Mouse (Mus musculus) embryo, embryonic 9.5 days (tissue): ENCODE measurements around the gene Car5a.
A peak's percentile ranks its signal among the peaks of the same experiment; 100 is the strongest.

Experiments
- DNase-seq: peaks from one replicate; pipeline ENCODE4 v3.0.0-alpha.2; 2017; ENCODE audit errors: extremely low spot score

The Car5a gene

DNA sequence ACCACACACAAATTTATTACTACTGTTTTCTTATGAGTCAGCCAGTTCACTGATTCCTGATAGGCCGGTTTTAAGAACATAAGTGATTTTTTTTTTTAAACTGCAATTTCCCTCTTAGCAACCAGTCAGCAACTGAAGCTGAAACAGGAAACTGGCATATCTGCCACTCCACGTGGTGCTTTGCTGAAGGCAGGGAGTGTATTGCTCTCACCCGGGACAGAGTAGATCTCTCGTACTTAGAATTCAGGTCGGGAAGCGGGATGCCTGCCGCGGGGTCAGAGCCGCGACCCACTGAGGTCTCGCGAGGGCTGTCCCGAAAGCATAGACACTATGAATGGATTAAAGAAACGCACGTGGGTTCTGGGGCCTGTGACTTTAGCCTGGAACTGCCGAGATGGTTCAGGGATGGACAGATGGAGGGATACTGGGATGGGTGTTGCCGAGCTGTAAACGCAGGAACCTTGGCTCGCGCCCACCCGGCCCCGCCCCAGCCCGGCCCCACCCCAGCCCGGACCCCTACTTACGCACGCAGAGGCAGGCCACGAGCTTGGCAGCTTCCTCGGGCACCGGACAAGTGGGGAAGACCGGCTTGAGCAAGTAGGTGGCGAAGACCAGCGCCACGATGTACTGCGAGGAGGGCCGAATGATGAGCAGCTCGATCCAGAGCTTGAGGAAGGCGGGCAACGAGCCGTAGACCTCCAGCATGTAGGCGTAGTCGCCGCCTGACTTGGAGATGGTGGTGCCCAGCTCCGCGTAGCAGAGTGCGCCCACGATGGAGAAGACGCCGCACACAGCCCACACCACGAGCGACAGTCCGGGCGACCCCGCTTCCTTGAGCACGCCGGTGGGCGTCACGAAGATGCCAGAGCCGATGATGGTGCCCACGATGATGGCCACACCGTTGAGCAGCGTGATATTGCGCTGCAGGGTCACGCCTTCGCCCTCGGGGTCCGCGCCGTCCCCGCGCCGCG lies 37.9 kb downstream of the Car5a start:
- DNase-seq, result peak; percentile 52

DNA sequence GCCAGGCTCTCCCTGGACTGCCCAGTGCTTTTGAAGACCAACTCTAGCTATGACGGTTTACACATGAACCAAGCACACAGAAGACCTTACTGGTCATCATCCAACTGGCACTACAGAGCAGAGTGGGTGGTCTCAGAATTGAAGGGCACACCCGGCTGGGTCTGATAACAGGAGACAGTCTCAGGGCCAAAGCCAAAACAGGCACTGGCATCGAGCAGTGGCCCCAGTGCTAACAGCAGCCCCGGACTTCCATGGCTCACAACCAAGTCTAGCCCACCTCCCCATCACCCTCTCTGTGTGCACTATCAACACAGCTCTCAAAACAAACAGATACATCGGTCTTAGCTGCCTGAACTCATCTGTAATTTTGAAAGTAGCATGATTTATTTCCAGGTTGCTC lies 38.8 kb downstream of the Car5a start:
- DNase-seq, result no peak

- DNase-seq, result no peak
Observed at GRCm38 (mm10) chr8:121905420-121905819, 39.3 kb downstream of the Car5a start.

DNA sequence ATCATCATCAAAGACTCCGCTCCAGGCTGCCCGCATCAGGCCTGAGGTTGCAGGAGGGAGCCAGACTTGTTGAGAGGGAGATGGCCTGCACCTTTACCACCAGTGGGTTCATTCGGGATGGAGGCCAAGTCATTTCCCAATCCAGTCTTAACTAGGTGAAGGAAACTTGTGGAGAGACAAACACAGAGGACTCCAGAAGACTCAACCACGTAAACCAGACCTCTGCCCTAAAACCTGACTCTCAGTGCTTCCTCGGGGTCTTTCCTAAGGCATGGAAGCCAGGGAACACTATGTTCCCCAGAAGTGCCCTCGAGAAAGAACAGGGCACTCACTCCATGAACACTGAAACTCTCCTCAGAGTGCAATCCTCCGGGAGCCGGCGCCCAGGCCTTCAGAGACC lies 39.7 kb downstream of the Car5a start:
- no peak for DNase-seq

GRCm38 (mm10) chr8:121903977-121904376 lies 40.7 kb downstream of the Car5a start:
- DNase-seq, result no peak

DNA sequence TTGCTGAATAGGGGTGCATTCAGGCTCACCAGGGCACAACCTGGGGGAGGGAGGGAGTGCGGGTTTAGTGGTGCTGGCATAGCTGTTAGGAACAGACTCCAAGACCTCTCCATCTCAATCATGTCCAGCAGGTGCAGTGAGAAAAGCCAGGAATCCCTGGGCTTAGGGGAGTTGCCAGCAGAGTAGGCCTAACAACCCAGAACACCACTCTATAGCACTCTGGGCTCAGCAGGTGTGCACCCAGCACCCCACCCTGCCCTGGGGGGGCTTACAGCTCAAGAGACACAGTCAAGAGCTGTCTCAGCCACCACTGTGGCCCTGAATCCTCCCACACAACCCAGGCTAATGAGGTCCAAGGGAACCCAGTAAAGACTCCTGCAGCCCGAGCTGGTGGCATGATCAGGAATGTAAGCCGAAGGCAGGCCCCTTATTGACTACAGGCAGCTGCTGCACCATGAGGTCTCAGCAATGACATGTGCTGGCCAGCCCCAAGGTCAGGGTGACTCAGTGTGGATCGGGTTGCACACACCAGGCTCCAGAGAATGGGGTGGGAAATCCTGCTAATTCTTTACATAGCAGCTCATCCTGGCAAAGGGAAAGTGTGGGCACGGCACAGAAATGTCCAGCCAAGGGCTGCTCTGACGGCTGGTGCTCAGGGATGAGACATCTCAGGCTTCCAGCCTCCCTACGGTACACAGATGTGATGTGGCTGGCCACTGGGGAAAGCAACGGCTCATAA lies 43.0 kb downstream of the Car5a start:
- DNase-seq, result no peak

GRCm38 (mm10) chr8:121899180-121900044 lies 45.3 kb downstream of the Car5a start:
- no peak for DNase-seq

GRCm38 (mm10) chr8:121898401-121898931 lies 46.2 kb downstream of the Car5a start:
- peak; percentile 76 for DNase-seq

DNA sequence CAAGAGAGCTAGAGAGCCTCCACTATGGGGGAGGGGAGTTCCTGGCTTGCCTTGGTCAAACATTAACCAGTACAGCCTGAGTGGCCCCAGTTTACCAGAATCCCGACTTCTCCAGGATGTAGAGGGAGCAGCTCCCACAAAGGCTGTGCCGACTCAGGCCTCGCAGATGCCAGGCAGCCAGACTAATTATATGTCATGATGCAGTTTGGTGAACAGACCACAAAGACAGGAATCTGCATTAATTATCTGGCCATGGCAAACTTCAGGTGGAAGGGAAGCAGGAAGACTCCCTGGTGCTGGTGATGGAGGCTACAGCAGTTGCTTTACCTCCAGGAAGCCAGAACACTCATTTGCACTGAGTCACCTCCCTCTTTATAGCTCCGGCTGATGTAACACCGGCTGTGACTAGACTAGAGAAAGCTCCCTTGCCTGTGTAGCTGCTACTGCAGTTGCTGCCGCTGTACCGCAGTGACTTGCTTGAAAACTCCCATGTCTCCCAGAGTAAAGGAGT lies 46.8 kb downstream of the Car5a start:
- DNase-seq, result no peak

- no peak for DNase-seq
Observed at GRCm38 (mm10) chr8:121897205-121897604, 47.5 kb downstream of the Car5a start.

- peak; percentile 53 for DNase-seq
Observed at GRCm38 (mm10) chr8:121896476-121897145, 48.1 kb downstream of the Car5a start.

- no peak for DNase-seq
Observed at GRCm38 (mm10) chr8:121895910-121896309, 48.8 kb downstream of the Car5a start.

DNA sequence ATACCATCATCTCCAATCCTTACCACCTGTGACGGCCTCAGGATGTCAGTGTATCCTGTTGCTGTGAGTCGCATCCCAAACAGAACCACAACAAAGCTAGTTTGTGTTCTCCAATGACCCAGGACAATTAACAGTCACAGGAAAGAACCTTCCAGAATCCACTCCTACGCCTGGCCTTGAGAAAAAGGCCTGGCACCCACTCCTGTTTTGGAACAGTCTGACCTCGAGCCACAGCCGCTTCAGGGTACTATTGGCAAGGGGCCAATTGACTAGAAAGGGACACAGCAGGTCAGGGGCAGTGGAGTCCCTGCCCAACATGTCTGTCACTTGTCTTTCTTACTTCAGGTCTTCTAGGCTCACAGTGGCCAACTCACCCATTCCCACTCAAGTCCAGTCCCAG lies 51.8 kb downstream of the Car5a start:
- no peak for DNase-seq

- no peak for DNase-seq
Observed at GRCm38 (mm10) chr8:121889810-121890785, 54.6 kb downstream of the Car5a start.

DNA sequence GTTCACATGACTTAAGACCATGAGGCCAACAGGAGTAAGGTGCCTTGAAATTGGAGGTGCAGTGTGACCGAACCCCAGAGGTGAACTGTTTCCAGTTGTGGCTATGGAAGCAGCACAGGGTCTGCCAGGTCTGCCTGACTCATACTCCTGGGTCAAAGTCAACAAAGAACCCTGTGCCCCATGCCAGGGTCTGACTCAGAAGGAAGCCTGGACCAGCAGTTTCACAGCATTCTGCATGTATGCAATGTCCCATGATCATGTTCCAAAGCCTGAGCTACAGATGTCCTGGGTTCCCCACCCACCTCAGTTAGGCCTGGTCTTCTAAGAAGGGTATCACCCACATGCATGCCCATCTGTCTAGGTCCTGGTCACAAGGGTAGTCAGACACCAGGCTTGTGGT lies 55.4 kb downstream of the Car5a start:
- no peak for DNase-seq

DNA sequence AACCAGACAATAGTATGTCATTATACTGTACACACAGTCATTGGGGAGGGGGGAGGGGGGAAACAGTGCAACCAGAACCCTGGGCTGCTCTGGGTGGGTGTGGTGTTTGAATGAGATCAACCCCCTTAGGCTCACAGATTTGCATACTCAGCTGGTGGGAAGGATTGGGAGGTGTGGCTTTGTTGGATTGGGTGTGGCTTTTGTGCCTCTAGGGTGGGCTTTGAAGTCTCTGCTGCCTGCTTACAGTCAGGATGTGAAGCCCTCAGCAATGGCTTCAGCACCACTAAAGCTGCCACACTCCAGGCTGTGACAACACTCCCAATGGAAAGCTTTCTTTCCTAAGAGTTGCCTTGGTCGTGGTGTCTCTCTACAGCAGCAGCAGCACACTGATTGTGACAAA lies 57.2 kb downstream of the Car5a start:
- no peak for DNase-seq

DNA sequence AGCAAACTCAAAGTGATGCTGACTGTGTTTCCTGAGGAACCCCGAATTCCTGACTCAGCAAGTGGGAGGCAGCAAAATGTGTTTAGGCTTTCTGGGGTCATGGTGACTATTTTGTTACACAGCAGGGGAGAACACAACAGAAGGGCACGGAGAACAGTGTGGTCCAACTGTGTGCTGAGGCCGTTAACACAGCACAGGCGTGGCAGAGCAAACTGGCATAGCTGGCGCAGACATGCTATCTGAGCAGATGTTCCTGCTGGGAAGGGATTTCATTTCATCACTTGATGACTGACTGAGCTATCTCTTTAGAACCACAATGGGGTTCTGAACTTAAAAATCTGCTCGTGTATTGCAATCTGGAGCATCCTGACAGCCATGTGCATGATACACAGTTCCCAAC lies 59.3 kb downstream of the Car5a start:
- no peak for DNase-seq

DNA sequence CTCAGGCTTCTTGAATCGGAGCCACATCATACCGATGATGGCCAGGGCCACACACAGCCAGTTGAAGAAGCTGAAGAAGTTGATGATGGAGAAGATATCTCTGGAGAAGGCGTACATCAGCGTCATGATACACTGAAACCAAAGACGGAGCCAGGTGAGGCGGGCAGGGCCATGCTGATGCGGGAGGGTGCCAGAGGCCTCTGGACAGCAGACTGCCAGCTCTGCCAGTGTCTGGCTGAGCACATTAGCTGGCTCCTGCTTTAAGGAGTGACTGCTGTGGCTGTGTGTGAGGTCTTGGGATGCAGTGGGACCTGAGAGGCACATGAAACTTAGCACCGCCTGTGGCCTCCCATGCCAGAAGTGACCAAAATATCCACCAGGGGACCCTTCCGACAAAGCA lies 59.7 kb downstream of the Car5a start:
- DNase-seq, result no peak

- no peak for DNase-seq
Observed at GRCm38 (mm10) chr8:121884181-121884580, 60.5 kb downstream of the Car5a start.

DNA sequence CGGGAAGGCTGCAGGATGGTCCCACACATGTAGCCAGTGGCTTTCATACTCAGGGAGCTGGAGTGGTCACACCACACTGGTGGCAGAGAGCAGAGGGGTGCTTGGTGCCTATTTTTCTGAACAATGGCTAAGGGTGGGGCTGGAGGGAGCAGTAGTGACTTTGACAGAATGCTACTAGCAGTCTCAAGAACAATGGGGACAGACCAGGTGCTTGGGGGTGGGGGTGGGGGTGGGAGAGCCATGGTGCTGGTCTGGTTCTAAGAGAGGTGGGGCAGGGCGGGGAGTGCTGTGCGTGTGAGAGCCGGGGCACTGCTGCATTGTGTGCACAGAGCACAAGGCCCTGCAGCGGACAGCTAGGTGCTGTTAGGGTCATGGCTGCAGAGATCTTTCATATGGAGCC lies 62.8 kb downstream of the Car5a start:
- DNase-seq, result no peak
